12 mouse cellular contexts compared by ENCODE assay signal in the genomic region with DNA sequence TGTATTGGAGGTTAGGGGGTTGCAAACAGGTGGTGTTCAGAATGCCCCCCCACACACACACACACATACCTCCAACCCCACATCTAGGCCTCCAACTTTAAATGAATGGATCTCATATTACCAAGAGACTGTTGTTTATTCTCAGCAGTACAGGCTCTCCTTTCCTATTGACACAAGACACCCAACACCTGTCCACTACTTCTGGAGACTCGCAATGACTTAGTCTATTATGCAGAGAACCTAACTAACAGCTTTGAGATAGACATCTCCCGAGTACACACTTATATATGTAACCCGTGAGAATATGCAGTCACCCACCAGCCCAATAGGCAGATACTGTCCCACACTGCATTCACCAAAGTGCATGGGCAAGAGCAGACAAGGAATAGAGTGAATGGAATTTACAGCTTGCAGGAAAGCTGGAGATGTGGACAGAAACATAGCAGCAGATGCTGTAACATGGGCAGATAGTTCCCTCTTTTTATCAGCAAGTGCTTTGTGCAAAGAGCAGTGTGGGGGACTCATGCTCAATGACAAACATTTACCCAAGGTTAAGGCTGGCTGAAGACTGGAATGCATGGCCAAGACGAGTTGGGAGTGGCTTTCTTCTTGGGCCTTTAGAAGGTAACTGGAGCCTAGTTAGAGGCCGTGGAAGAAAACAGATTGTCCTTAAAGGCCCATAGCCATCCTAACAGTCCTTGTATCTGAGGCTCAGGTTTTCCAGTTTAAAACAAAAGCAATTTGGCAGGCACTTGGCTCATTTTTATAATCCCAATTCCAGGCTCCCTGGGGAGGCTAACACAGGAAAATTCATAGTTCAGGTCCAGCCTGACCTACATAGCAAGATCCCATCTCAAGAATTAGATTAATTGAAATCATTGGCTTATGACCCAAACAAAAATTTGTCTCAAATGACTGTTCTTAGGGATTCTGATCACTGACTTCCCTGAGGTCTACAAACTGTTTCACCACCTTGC.
DNase-seq lines count a peak whose midpoint lies in the region; ATAC-seq and TF ChIP-seq lines count a peak whose summit lies in the region.
"Had no signal": no experiment of that assay in that cellular context is flagged by ENCODE, and none has a peak within 500 bp of the region (broad histone marks: within the 10 kb centered on the region; RNA-seq: fewer than 3 reads in every experiment).

No protein-coding gene starts in this region.

- no peak overlapping the region for H3K9ac ChIP-seq in embryonic facial prominence, embryonic 13.5 days
- H3K9ac ChIP-seq in kidney, embryonic 15.5 days, result no peak overlapping the region

- no peak for TF ChIP-seq POLR2A in bone marrow, adult 2 months (IDR thresholded peaks at IDR 0.05; ENCODE audit: borderline replicate concordance, control insufficient read depth, low read depth, low read length)
- no peak for TF ChIP-seq POLR2A in myocyte (IDR thresholded peaks at IDR 0.05; ENCODE audit: insufficient read length, low read depth)

- H3K9me3 ChIP-seq in embryonic facial prominence, embryonic 13.5 days, result no peaks in the 10 kb centered on the region
- no peaks in the 10 kb centered on the region for H3K9me3 ChIP-seq in embryonic facial prominence, embryonic 10.5 days
- H3K9me3 ChIP-seq in kidney, embryonic 15.5 days (replicated peaks), result no peaks in the 10 kb centered on the region

- ATAC-seq in embryonic facial prominence, embryonic 13.5 days (ENCODE audit: insufficient number of reproducible peaks, insufficient read depth, low FRiP score, low TSS enrichment, low read depth), result no peak
- no peak; the same call in 1 of the 2 replicates for ATAC-seq in kidney, embryonic 15.5 days (replicated peaks; ENCODE audit: low FRiP score)
- ATAC-seq: hindbrain, embryonic 16.5 days; lung, postnatal 0 days had no signal

- DNase-seq in embryonic facial prominence, embryonic 10.5 days (ENCODE audit: low spot score), result no peak
- DNase-seq in kidney, postnatal 36 days, result no peak
- DNase-seq in layer of hippocampus, postnatal 14 days (ENCODE audit: low spot score in 2 of 2), result no peak
- DNase-seq: embryo, embryonic 11 days; heart, postnatal 10 days had no signal

- 67% methylated on average over 5 of the region's 5 CpGs for WGBS in embryonic facial prominence, embryonic 13.5 days
- 65% methylated on average over 5 of the region's 5 CpGs for WGBS in embryonic facial prominence, embryonic 10.5 days
- WGBS in kidney, embryonic 15.5 days, result 43% methylated on average over 5 of the region's 5 CpGs
- 67% methylated on average over 5 of the region's 5 CpGs for WGBS in bone marrow, adult 2 months

- H3K27ac ChIP-seq in embryonic facial prominence, embryonic 13.5 days, result 0 out of 2 replicates have a peak overlapping the region, but pooled peaks have one; percentile 22
- no peak overlapping the region for H3K27ac ChIP-seq in embryonic facial prominence, embryonic 10.5 days (replicated peaks)
- H3K27ac ChIP-seq in kidney, embryonic 15.5 days, result peak overlapping the region; percentile 62
- H3K27ac ChIP-seq in bone marrow, adult 2 months (ENCODE audit: control insufficient read depth, insufficient read depth, low read depth, low read length, poor library complexity), result peak overlapping the region; percentile 26; the same call in 1 of the 2 replicates

- no peak overlapping the region for H3K4me3 ChIP-seq in embryonic facial prominence, embryonic 13.5 days
- no peak overlapping the region for H3K4me3 ChIP-seq in embryonic facial prominence, embryonic 10.5 days
- H3K4me3 ChIP-seq in kidney, embryonic 15.5 days (replicated peaks), result no peak overlapping the region
- H3K4me3 ChIP-seq in bone marrow, adult 2 months (replicated peaks; ENCODE audit: control insufficient read depth, low read depth, low read length), result no peak overlapping the region
- no peak overlapping the region for H3K4me3 ChIP-seq in myocyte

- no peak overlapping the region for H3ac ChIP-seq in myocyte (ENCODE audit: control insufficient read depth, insufficient read length)

- H3K4me2 ChIP-seq in embryonic facial prominence, embryonic 13.5 days, result no peak overlapping the region
- no peak overlapping the region for H3K4me2 ChIP-seq in kidney, embryonic 15.5 days
- H3K4me2 ChIP-seq in myocyte (ENCODE audit: low read depth), result peak overlapping the region; percentile 44

- H3K4me1 ChIP-seq in embryonic facial prominence, embryonic 13.5 days, result peaks cover 34% of the 10 kb centered on the region
- H3K4me1 ChIP-seq in embryonic facial prominence, embryonic 10.5 days, result peaks cover 42% of the 10 kb centered on the region
- peaks cover 65% of the 10 kb centered on the region for H3K4me1 ChIP-seq in kidney, embryonic 15.5 days
- H3K4me1 ChIP-seq in bone marrow, adult 2 months (ENCODE audit: control insufficient read depth, insufficient read depth, low read length), result peaks cover 2% of the 10 kb centered on the region

- no peak for TF ChIP-seq CTCF in bone marrow, adult 2 months (IDR thresholded peaks at IDR 0.05; ENCODE audit: control insufficient read depth, insufficient read depth, low read length)

- no peaks in the 10 kb centered on the region for H3K36me3 ChIP-seq in embryonic facial prominence, embryonic 13.5 days
- no peaks in the 10 kb centered on the region for H3K36me3 ChIP-seq in embryonic facial prominence, embryonic 10.5 days (replicated peaks)
- no peaks in the 10 kb centered on the region for H3K36me3 ChIP-seq in kidney, embryonic 15.5 days
- no peaks in the 10 kb centered on the region for H3K36me3 ChIP-seq in myocyte (ENCODE audit: control insufficient read depth, insufficient read depth)
- H3K36me3 ChIP-seq: G1E had no signal

- no peaks in the 10 kb centered on the region for H3K79me2 ChIP-seq in myocyte (ENCODE audit: control insufficient read depth, insufficient read depth)

- H3K27me3 ChIP-seq in embryonic facial prominence, embryonic 13.5 days, result peaks cover under 1% of the 10 kb centered on the region; the same call in 1 of the 2 replicates
- peaks cover 33% of the 10 kb centered on the region for H3K27me3 ChIP-seq in embryonic facial prominence, embryonic 10.5 days (replicated peaks; ENCODE audit: low read depth, poor library complexity, severe bottlenecking)
- H3K27me3 ChIP-seq in kidney, embryonic 15.5 days, result peaks cover under 1% of the 10 kb centered on the region; the same call in 1 of the 2 replicates
- no peaks in the 10 kb centered on the region for H3K27me3 ChIP-seq in myocyte (ENCODE audit: control insufficient read depth, insufficient read depth, insufficient read length)

TF ChIP-seq in myocyte, 11 proteins besides CTCF, POLR2A, EP300 and RAD21:
- TF ChIP-seq E2F4 (IDR thresholded peaks at IDR 0.05; ENCODE audit: insufficient read depth) (no peak), REST (IDR thresholded peaks at IDR 0.05; ENCODE audit: insufficient read depth, insufficient read length) (no peak), POLR2AphosphoS2 (IDR thresholded peaks at IDR 0.05; ENCODE audit: insufficient read length, low read depth) (no peak), MYOG (IDR thresholded peaks at IDR 0.05; ENCODE audit: control insufficient read depth in 1 of 3, insufficient read depth in 1 of 3, insufficient read length in 2 of 3, low read depth in 2 of 3) (no peak), CEBPB (IDR thresholded peaks at IDR 0.05; ENCODE audit: insufficient read depth, poor library complexity, severe bottlenecking) (no peak), TCF12 (IDR thresholded peaks at IDR 0.05; ENCODE audit: insufficient read depth, poor library complexity, severe bottlenecking) (peak; percentile 69), MYOD1 (IDR thresholded peaks at IDR 0.05; ENCODE audit: control insufficient read depth in 1 of 3, insufficient read length in 2 of 3, low read depth in 2 of 3) (peak in 1 of 3 experiments; percentile 3), SRF (IDR thresholded peaks at IDR 0.05; ENCODE audit: control insufficient read depth, insufficient read length, low read depth) (no peak), TCF3 (IDR thresholded peaks at IDR 0.05; ENCODE audit: insufficient read length, low read depth) (no peak)
